Mouse (Mus musculus) neural tube, embryonic 14.5 days (tissue): Measurements from ENCODE around the gene Dok1. TPM values are rescaled to one million over a fixed set of nuclear protein-coding genes. Genes with fewer than 3 reads are reported as not detected.

Experiments used
- ATAC-seq: fragments of 200-750 bp; cut with Nextera tagmentation; 2 replicates; pipeline ENCODE4 v1.8.0; 2017; ENCODE audit warnings: low read depth, mild to moderate bottlenecking, moderate TSS enrichment, moderate library complexity
- H3K27ac ChIP-seq: fragments of 300-500 bp; sonication (generic); 2 replicates; pipeline ENCODE4 v1.5.1; 2014; ENCODE audit warnings: low read depth, mild to moderate bottlenecking, control low read depth, low read length, moderate library complexity, mixed read lengths
- H3K27me3 ChIP-seq: fragments of 300-500 bp; sonication (generic); 2 replicates; pipeline ENCODE4 v1.6.1; 2014; ENCODE audit warnings: low read length; ENCODE audit not compliant: control insufficient read depth, insufficient read depth
- H3K36me3 ChIP-seq: fragments of 300-500 bp; sonication (generic); 2 replicates; pipeline ENCODE4 v1.6.1; 2014; ENCODE audit warnings: low read length, mixed read lengths; ENCODE audit not compliant: control insufficient read depth, insufficient read depth
- H3K4me1 ChIP-seq: fragments of 300-500 bp; sonication (generic); 2 replicates; pipeline ENCODE4 v1.6.1; 2014; ENCODE audit warnings: low read length; ENCODE audit not compliant: control insufficient read depth, insufficient read depth
- H3K4me2 ChIP-seq: fragments of 300-500 bp; sonication (generic); 2 replicates; pipeline ENCODE4 v1.6.1; 2014; ENCODE audit warnings: mild to moderate bottlenecking, low read depth, low read length, control low read depth
- H3K4me3 ChIP-seq: fragments of 300-500 bp; sonication (generic); 2 replicates; pipeline ENCODE4 v1.5.1; 2014; ENCODE audit warnings: low read depth, low read length, control low read depth, mixed read lengths
- H3K9ac ChIP-seq: fragments of 300-500 bp; sonication (generic); replicated peaks from 2 replicates; pipeline ENCODE4 v1.6.1; 2014; ENCODE audit warnings: low read depth, mild to moderate bottlenecking, control low read depth, low read length, mixed read lengths
- H3K9me3 ChIP-seq: fragments of 300-500 bp; sonication (generic); 2 replicates; pipeline ENCODE4 v1.6.1; 2016; ENCODE audit warnings: low read length; ENCODE audit not compliant: control insufficient read depth
- WGBS: fragments of 180-500 bp; shearing (Covaris S2); extraction: QIAGEN DNeasy Blood & Tissue Kit; methylation state at CpG from one replicate; pipeline ENCODE4 v1.1.7; 2014; 5-methylcytosine and 5-hydroxymethylcytosine counted together
- polyA plus RNA-seq: library from polyadenylated mRNA; unstranded; fragments of >200 nt; fragmentation: Nextera tagmentation; extraction: Ambion mirVana; gene quantifications from 2 replicates; pipeline ENCODE4 v1.2.1, GENCODE M21; 2014

Dok1 gene
- polyA plus RNA-seq, 1 experiment from 2014 or later, result 1.0 TPM

DNA sequence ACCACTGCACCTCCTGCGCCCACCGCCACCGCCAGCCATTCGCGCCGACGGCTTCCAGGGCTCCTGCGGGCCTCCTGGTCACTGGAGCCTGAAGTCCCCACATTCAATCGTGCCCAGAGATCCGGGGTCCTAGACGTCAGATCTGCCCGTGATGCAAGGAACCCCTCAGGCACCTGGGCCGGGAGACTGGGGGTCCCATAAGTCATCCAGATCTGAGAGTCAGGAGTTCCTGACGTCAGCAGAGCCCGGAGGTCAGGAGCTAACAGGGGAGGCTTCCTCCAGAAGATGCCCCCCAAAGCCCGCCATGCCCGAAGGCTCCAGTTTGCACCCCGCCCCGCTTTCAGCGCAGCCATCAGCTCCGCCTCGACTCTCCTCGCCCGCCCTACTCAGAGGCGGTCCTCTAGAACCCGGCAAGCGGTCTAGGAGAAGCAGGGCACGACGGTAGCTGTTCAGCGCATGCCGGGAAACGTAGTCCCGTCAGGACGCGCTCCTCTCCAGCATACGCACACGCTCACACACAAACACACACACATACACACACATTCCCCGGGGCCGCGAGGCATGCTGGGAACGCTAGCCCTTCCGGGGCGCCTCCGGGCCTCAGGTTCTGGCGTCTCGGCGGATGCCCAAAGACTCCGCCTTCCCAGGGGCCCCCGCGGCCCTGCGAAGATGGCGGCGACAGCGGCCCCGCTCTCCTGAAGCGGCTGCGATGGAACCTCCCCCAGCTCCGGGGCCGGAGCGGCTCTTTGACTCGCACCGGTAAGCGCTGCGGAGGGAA is 21.0 kb upstream of the Dok1 start, which contains the start of gene Aup1:
TSS of gene Aup1 (plus strand) at position 448 of the 778 bp plus-strand sequence.
- peaks cover 18% of the 10 kb centered on the region for H3K36me3 ChIP-seq
- peak within 1 kb of the TSS; percentile 85 for H3K27ac ChIP-seq
- no peaks in the 10 kb centered on the region for H3K27me3 ChIP-seq
- WGBS, result under 1% methylated on average over 64 of the region's 64 CpGs
- peak; percentile 97 for ATAC-seq
- peak within 1 kb of the TSS; percentile 74 for H3K9ac ChIP-seq
- peak within 1 kb of the TSS; percentile 95 for H3K4me2 ChIP-seq
- no peaks in the 10 kb centered on the region for H3K9me3 ChIP-seq
- peak within 1 kb of the TSS; percentile 77 for H3K4me3 ChIP-seq
- peaks cover 24% of the 10 kb centered on the region for H3K4me1 ChIP-seq

DNA sequence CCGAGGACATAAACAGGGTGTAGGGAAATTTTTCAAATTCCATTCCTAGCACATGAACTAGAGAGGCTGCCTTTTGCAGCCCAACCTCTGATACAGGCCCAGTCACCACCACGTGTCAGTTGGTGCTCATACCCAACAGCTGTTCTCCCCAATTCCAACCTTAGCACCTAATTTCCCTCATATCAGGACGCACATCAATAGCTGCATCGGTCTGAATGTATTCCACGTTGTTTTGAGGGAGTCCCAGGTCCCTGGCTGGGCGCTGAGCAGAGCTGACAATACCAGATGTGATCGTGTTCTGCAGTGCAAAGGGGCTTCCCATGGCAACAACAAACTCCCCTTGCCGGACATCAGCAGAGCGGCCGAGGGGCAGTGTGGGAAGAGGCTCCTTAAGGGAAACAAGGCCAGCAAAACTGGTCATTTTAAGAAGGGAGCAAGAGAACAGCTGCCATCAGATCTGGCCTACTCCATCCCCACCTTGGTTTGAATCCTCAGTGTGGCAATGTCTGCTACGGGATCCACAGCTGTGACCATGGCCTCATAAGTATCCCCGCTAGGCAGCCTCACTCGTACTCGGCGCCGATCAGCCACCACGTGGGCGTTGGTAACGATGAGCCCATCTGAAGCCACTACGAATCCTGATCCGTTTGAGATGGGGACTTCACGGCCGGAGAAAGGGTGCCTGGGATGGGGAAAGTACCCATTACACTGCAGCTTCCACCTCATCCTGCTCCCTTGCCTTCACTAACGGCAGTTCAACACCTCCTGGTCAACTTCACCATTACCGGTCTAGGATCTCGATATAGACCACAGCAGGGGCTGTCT is 20.1 kb upstream of the Dok1 start:
- Histone ChIP-seq H3K4me2 (peak overlapping the region; percentile 95), H3K27ac (peak overlapping the region; percentile 85), H3K9me3 (no peaks in the 10 kb centered on the region), H3K27me3 (no peaks in the 10 kb centered on the region), H3K36me3 (peaks cover 18% of the 10 kb centered on the region), H3K9ac (peak overlapping the region; percentile 74), H3K4me3 (peak overlapping the region; percentile 77), H3K4me1 (peaks cover 24% of the 10 kb centered on the region)
- WGBS, result 3% methylated on average over 26 of the region's 26 CpGs
- 0 out of 2 replicates have a peak, but pooled peaks have one; percentile 4 for ATAC-seq

DNA sequence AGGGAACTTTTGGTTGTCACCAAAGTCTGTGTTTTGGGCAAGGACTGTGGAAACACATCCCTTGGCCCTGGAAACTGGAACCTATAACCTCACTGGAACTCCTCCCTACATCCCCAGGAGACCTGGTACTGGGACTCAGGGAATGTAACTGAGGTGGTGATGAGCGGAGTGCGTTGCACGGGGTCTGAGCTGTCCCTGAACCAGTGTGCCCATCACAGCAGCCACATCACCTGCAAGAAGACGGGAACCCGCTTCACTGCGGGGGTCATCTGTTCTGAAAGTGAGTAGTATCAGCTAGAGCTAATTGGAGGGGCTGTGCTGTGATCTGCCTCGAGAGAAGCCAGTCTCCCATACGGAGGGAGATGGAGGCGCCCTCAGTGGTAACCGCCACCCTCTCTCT is 16.1 kb upstream of the Dok1 start:
- ATAC-seq, result no peak
- WGBS, result 72% methylated on average over 10 of the region's 10 CpGs
- H3K4me1 ChIP-seq, result peaks cover 11% of the 10 kb centered on the region

DNA sequence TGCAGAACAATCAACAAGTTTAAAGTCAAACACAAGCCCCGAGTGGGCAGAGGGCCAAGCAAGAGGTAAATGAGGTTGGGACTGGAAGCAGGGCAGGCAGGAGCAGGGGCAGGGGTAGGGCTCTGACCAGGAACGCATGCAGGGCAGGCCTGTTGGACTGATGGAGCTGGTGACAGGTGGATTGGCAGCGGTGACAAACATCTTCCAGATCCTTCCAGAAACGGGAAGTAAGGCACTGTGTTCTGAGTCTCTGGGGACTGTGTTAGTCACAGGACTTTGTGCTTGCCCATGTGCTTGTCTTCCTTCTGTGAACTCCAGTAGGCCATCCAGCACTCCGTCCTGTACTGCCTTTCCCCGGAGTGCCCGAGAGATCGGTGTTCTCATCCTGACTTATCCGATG is 11.5 kb upstream of the Dok1 start:
- no peak overlapping the region for H3K4me3 ChIP-seq
- no peaks in the 10 kb centered on the region for H3K4me1 ChIP-seq
- no peak overlapping the region for H3K4me2 ChIP-seq
- no peak overlapping the region for H3K27ac ChIP-seq
- no peaks in the 10 kb centered on the region for H3K27me3 ChIP-seq
- no peaks in the 10 kb centered on the region for H3K36me3 ChIP-seq
- no peak overlapping the region for H3K9ac ChIP-seq
- 73% methylated on average over 9 of the region's 9 CpGs for WGBS
- ATAC-seq, result no peak
- H3K9me3 ChIP-seq, result no peaks in the 10 kb centered on the region

More for the DNA sequence above, 16.1 kb upstream of the Dok1 start:
- Histone ChIP-seq H3K4me3 (no peak overlapping the region), H3K36me3 (peaks cover 6% of the 10 kb centered on the region; the same call in 1 of the 2 replicates), H3K27ac (no peak overlapping the region), H3K27me3 (no peaks in the 10 kb centered on the region), H3K4me2 (no peak overlapping the region), H3K9ac (no peak overlapping the region), H3K9me3 (no peaks in the 10 kb centered on the region)

DNA sequence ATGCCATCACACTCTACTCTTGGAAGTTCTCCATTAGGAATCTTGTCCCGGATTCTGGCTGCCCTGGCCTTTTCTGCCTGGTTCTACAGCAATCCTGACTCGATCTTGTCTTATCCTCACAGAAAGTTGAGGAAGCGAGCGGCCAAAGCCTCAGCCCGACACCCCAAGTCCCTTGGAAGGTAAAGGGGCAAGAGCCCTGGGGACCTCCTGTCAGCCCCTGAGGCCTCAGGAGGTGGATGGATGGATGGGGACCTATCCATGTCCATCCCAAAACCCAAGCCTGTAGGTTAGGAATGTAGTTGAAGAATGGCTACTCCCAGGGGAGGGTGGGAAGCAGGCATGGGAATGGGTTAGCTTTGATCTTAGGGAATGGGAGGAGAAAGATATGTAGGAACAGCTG is 10.7 kb upstream of the Dok1 start:
- Histone ChIP-seq H3K9me3 (no peaks in the 10 kb centered on the region), H3K4me3 (no peak overlapping the region), H3K36me3 (no peaks in the 10 kb centered on the region), H3K27me3 (no peaks in the 10 kb centered on the region), H3K4me1 (no peaks in the 10 kb centered on the region), H3K9ac (no peak overlapping the region), H3K4me2 (no peak overlapping the region), H3K27ac (no peak overlapping the region)
- no peak for ATAC-seq
- 96% methylated on average over 5 of the region's 5 CpGs for WGBS

DNA sequence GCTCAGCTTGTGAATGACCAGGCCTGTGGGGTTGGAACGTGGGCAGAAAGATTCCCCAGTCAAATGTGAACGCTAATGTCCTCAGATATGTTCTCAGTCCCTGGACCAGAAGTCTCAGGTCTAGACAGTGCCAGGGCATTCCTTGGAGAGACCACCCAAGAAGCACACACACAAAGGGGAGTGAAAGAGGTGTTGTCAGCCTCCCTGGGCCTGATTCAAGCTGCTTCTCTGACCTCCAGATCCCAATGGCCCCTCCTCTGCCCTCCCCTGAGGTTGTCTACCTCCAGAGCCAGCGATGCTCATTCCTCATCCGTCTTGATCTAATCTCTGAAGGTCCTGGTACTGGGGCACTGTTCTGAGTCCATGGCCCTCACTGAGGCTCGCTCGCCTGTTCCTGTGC is 10.3 kb upstream of the Dok1 start:
- no peak for ATAC-seq
- WGBS, result 68% methylated on average over 6 of the region's 6 CpGs
- no peaks in the 10 kb centered on the region for H3K27me3 ChIP-seq
- no peak overlapping the region for H3K27ac ChIP-seq
- no peak overlapping the region for H3K4me2 ChIP-seq
- no peaks in the 10 kb centered on the region for H3K36me3 ChIP-seq
- no peaks in the 10 kb centered on the region for H3K9me3 ChIP-seq
- H3K4me1 ChIP-seq, result 0 out of 2 replicates have a peak, but pooled peaks cover under 1% of the 10 kb centered on the region
- H3K9ac ChIP-seq, result no peak overlapping the region
- H3K4me3 ChIP-seq, result no peak overlapping the region

DNA sequence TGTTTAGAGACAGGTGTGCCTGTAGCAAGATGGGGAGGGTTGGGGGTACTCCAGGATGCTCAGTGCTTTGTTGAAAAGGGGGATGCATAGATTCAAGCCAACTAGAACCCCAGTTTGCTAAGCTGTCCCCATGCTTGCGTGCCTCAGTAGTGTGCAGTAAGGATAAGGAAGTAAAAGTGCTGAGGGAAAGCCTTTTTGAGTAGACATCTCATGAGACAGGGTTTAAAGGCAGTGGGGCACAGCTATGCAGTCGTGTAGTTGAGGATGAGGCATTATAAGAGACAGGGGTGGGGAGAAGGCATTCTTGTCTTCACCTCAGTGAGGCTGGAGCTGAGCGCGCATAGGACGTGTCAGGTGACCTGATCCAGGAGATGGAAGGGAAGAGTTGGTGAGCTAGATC is 7.3 kb upstream of the Dok1 start:
- H3K4me3 ChIP-seq, result no peak overlapping the region
- no peaks in the 10 kb centered on the region for H3K36me3 ChIP-seq
- ATAC-seq, result no peak
- no peak overlapping the region for H3K27ac ChIP-seq
- WGBS, result 82% methylated on average over 5 of the region's 5 CpGs
- H3K4me1 ChIP-seq, result 0 out of 2 replicates have a peak, but pooled peaks cover 4% of the 10 kb centered on the region
- no peak overlapping the region for H3K9ac ChIP-seq
- no peaks in the 10 kb centered on the region for H3K9me3 ChIP-seq
- H3K4me2 ChIP-seq, result no peak overlapping the region
- H3K27me3 ChIP-seq, result no peaks in the 10 kb centered on the region

DNA sequence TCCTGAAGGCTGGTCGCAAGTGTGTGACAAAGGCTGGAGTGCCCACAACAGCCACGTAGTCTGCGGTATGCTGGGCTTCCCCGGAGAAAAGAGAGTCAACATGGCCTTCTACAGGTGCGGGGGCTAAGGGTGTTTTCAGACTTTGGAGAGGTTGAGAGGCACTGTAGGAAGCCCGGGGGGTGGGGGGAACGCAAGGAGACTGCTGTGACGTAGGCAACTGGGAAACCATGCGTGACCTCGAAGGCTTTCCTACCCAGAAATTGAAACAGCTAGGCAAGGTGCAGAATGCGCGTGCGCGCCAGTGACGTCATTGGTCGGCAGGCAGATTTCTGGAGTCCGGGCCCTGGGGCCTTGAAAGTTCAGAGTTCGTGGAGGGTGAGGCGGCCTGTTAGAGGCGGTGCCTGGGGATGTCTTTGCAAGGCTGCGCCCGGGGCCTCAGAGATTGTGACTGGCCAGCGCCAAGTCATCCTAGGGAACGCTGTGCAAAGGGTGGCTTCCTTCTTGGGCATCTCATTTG is 5.3 kb upstream of the Dok1 start:
- Histone ChIP-seq H3K9me3 (no peaks in the 10 kb centered on the region), H3K36me3 (no peaks in the 10 kb centered on the region), H3K4me3 (peak overlapping the region; percentile 27), H3K4me1 (0 out of 2 replicates have a peak, but pooled peaks cover 4% of the 10 kb centered on the region), H3K4me2 (peak overlapping the region; percentile 59), H3K9ac (peak overlapping the region; percentile 25; the same call in 1 of the 2 replicates), H3K27ac (0 out of 2 replicates have a peak overlapping the region, but pooled peaks have one; percentile 18), H3K27me3 (no peaks in the 10 kb centered on the region)
- peak; percentile 43 for ATAC-seq
- WGBS, result 13% methylated on average over 24 of the region's 24 CpGs
